Mouse (Mus musculus) testis, adult 10 weeks (tissue): Measurements from ENCODE around the gene Fzd4. TPM values are rescaled to one million over a fixed set of nuclear protein-coding genes. Genes with fewer than 3 reads are reported as not detected.

Experiments used
- polyA plus RNA-seq: library from polyadenylated mRNA; stranded (reverse); fragments of 350-450 nt; fragmentation: Illumina TruSeq; extraction: RNeasy Lipid Tissue Mini Kit (QIAGEN cat#74804); gene quantifications from one replicate; pipeline ENCODE4 v1.2.3, GENCODE M21; 2014; ENCODE audit warnings: low read depth, low replicate concordance

Gene Fzd4
- polyA plus RNA-seq, result 3.2 TPM

DNA sequence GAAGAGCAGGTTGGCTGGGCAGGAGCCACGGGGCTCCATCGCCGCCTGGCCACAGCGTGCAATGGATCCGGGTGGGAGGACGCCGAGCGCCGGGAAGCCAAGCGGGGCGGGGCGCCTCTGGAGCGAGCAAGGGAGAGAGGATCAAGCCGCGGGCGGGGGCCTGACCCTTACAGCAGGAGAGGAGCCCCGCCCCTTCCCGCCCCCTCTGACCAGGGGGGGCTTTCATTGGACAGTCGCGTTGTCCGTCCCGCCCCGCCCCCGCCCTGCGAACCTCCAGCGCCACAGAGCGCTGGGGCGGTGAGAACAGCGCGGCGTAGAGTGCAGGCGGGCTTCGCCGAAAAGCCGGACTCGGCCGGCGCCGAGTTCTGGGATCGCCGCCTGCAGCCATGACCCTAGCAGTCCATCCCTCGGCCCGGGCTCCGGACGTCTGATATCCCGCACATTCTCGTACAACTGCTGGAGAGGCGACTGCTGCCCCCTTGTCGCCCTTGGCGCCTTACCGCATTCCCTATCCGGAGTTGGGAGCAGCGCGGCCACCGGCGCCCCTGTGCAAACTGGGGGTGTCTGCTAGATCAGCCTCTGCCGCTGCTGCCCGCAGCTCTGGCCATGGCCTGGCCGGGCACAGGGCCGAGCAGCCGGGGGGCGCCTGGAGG lies at the start of gene Fzd4, which contains the start of gene Tmem135:
Gene Fzd4, plus strand, starts transcription at position 275 of the 653 bp plus-strand sequence.
Gene Tmem135, minus strand, starts transcription at position 142 of the 653 bp plus-strand sequence.

Other genes starting within 250 kb of the Fzd4 start
- 14.6 TPM for gene Tmem135, start 133 bp upstream of the Fzd4 start, polyA plus RNA-seq
- 4.6 TPM for gene Prss23, start 122.8 kb downstream of the Fzd4 start, polyA plus RNA-seq
- 7.5 TPM for gene Me3, start 228.0 kb downstream of the Fzd4 start, polyA plus RNA-seq